Mouse (Mus musculus): Measurements from ENCODE around the gene Ccm2l.

Gene Ccm2l

DNA sequence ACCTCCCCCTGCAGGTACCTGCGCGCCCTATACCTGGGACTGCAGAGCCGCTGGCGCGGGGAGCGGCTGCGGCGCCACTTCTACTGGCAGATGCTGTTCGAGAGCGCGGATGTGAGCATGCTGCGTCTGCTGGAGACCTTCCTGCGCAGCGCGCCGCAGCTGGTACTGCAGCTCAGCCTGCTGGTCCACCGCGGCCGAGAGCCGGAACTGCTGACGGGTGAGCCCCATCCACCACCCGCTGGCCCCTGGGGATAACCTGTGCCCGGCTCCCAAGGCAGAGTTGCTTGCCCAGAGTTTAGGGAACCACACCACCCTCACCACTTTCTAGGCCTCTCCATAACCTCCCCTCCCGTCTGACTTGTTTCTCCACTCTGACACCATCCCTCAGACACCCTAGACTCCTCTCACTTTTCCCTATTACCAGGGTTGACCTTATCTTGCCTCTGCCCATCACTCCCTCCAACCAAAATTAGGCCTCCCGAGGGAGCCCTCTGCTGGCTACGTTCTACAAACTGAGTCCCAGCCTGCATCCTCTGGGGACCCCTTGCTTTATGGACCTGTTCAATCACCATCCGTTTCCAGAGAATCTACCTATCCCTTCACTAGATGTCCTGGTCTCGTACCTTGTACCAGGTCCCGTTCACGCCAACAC lies 12.9 kb upstream of the Ccm2l start:
- in situ Hi-C loops (cut with MseI, MboI) = no loop called here

DNA sequence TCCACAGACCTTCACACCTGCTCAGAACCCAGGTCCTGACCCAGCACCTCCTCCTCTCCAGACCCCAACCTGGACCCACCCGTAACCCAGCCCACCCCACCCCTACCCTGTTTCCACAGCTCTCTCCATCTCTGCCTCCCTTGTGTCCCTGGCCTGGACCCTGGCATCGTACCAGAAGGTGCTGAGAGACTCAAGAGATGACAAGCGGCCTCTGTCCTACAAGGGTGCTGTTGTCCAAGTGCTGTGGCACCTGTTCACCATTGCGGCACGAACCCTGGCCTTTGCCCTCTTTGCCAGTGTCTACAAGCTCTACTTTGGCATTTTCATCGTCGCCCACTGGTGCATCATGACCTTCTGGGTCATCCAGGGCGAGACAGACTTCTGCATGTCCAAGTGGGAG lies 11.9 kb upstream of the Ccm2l start:
- in situ Hi-C loops (cut with MseI, MboI) = no loop called here

DNA sequence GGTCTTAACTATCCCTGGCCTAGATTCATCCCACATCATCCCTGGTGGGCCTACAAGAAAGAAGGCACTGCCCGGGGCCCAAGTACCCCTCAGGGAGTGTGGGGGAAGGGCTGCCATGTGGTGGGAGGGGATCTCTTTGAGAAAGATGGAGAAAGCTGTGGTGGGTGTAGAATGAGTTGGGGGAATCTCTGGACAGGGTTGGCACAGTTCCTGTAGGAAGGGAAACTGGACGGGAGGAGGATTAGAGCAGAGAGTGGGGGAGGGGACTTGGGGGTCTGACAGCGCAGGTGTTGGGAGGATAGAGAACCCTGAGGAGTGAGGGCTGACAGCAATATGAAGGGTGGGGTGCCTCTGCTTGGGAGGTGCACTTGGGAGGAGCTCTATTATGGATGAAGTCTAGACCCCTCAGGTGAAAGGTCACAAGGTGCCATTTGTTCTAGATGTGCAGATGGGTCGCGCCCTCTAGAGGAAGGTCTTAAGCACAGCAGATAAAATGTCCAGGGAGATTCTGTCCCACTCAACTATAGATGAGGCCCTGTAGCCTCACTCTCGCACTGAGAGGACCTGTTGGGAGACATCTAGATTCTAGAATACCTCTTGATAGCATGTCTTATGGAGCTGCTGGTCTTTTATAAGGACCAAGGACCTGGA lies 10.4 kb upstream of the Ccm2l start:
- in situ Hi-C loops (cut with MseI, MboI) = no loop called here

DNA sequence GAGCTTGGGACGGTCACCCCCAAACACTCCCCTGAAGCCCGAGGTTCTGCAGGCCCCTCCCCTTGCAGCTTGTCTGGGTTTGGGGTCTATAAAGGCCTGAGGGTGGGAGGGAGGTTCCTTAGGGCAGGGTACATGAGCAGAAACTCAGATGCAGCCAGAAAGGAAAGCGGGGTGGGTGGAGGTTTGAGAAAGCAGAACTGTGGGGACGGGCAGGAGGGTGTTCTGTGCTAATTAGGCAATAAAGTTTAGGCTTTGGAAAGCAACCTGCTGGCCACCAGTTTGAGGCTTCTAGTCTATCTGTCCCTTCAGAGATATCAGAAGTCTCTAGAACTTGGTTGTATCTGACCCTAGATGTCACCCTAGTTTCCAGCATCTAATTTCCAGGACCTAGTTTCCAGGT lies 7.4 kb upstream of the Ccm2l start:
- in situ Hi-C loops (cut with MseI, MboI) = no loop called here

DNA sequence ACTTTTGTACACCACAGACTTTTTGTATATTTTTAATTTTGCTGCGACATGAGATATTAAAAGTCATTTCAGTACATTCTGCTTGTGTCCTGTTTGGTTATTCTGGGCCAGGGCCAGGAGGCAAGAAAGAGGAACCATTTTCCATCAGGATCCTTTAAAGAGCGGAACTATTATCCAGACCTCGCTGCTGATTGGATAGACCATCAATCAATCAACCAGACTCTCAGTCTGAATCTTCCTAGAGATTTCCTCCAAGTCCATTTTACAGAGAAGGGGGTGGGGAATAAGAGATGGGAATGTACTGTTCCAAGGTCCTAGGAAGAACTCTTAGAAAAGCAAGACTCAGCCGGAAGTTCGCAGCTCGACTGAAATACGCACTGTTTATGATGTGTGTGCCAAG lies 5.5 kb upstream of the Ccm2l start:
- in situ Hi-C loops (cut with MseI, MboI) = no loop called here

DNA sequence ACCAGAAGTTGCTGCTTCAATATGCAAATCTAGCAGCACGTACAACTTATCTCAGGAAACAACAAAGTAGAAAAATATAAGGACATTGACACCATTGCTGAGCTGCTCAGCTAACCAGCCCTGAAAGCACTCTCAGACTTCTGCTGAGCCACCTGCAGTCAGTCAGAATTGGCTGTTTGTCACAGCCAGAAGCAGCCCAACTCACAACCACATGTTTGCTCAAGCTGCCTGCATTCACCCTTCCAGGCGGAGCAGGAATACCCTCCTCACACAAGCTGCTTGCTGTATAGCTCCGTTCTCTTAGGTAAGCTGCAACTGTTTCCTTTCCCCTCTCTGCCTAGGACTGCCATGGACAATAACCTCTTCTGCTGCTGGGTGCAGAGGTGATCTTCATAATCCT lies 2.4 kb upstream of the Ccm2l start:
- in situ Hi-C loops (cut with MseI, MboI) = no loop called here

DNA sequence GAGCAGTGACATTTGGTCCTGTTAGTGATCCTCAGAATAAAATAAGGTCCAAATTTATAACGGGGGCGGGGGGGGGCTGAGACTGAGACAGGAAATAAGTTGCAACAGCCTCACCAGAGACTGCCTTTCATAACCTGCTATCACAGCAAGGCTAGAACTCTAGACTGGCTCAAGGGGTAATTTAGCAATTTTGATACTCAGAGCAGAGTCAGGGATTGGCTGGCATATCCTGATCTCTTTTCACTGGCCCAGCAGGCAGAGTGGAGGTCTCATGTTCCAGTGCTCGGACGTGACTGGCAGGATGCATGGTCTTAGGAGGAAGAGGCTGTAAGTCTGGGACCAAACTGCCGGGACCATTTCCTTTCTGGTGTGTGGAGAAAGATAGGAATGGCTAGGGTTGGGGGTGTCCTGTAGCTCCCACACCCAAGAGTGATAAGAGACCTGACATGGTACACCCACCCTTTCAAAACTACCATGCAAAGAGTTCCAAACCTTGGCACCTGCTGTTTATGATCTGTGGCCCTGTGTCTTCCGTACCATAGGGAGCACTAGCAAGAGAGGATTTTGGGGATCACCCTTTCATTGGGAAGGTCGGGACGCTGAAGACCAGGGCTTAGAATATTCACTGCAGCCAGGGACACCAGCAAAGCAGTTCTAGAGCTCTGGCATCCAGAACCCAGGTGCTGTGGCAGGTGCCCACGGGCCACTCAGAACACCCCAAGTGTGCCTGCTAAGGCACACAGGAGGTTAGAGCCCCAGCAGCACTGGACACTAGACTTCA lies 1.4 kb upstream of the Ccm2l start:
- in situ Hi-C loops (cut with MseI, MboI) = no loop called here

DNA sequence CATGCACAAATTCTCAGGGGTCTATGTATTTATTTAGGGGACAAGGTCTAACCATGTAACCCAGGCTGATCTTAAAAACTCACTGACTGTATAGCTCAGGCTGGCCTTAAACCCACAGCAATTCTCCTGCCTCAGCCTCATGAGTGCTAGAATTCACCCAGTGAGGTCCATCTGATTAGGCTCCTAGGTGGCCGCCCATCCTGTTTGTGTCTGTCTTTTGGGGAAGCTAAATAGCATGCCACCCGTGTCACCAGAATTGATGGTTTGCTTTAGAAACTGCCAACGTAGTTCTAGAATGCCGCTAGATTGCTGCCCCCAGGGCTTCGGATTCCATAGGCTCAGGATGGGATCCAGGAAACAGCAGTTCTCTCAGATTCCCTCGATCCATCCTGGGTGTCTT lies 1.2 kb downstream of the Ccm2l start:
- in situ Hi-C loops (cut with MseI, MboI) = no loop called here

DNA sequence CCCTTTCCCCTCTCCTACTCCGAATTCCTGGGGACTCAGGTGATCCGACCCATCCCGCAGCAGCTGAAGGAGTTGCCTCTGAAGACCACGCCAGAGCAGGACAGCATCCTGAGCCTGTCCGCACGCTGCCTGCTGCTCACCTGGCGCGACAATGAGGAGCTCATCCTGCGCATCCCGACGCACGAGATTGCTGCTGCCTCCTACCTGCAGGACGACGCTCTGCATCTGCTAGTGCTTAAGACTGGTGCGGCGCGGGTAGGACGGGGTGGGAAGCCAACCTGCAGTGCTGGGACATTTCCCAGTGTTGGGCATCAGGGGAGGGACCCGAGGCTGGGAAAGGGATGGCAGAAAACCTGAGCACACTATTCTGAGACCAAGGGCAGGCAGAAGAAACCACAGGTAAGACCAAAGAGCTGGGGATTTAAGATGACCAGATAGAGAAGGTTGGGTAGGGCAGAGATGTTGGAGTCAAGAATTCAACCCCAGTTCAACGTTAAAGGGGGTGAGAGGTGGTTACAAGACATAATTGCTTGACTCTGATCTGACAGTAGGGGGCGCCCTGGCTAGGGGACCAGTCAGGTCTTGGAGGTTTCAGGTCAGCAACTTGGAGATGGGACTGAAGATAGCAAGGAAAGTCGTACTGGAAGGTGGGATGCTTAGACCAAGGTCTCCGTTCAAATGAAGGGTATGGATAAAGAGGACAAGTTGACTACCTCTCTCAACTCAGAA lies 5.2 kb downstream of the Ccm2l start:
- in situ Hi-C loops (cut with MseI, MboI) = no loop called here

DNA sequence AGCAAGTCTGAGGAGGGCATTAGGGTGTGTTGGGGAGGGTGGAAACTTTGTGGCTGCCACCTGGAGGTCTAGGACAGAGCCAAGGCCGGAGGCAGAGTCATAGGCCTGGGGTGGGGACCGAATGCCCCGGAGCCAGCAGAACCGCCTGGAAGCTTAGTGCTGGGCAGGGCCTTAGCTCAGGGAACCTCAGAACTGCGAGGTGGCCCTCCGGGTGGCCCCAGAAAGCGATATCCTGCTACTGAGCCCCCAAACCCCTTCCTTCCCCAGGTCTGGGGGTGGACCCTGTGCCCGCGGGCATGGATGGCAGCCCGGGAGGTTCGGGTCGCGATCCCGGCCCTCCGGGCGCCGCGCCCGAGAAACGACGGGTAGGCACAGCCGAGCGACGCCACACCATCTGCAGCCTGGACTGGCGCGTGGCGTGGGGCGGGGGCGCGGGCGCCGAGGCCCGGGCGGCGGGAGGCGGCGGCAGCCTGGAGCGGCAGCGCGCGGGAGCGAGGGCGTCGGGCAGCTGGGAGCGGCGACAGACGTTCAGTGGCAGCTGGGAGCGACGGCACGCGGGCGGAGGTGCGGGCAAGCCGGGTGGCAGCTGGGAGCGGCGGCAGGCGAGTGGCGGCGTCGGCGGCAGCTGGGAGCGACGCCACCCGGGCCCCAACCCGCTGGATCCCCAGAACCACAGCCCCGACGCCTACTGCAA lies 5.9 kb downstream of the Ccm2l start:
- in situ Hi-C loops (cut with MseI, MboI) = no loop called here

DNA sequence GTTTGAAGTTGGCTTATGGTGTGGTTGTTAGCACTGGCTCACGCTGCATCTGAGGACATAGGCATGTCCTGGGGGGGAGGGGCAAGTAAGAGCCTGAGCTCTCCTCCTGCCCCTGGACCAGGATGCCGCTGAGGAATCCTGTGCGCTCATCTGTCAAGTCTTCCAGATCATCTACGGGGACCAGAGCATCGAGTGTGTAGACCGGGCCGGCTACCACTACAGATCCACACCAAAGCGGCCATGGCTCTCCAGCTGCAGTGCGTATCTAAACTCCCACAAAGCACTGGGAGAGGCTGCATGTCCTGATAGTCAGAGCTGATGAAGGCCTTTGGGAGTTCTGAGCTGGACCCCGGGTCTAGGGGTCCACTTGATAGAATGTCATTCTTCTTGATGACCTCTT lies 8.9 kb downstream of the Ccm2l start:
- in situ Hi-C loops (cut with MseI, MboI) = no loop called here

DNA sequence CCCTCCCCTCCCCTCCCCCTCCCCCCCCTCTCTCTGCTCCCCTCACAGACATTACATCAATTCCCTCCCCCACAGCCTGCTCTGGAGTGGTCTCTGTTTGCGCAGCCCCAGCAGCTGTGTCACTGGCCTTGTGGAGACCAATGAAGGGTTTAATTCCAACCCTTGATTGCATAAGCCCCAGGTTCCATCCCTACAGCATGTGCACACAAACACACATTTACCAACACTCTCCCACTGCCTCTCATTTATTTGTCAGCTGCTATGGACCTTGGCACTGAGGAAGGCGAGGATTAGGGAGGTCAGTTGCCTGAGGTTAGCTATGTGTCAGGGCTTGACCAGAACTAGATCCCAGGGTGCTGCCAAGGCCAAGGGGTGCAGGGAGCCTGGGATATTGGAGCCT lies 10.2 kb downstream of the Ccm2l start:
- in situ Hi-C loops (cut with MseI, MboI) = no loop called here

DNA sequence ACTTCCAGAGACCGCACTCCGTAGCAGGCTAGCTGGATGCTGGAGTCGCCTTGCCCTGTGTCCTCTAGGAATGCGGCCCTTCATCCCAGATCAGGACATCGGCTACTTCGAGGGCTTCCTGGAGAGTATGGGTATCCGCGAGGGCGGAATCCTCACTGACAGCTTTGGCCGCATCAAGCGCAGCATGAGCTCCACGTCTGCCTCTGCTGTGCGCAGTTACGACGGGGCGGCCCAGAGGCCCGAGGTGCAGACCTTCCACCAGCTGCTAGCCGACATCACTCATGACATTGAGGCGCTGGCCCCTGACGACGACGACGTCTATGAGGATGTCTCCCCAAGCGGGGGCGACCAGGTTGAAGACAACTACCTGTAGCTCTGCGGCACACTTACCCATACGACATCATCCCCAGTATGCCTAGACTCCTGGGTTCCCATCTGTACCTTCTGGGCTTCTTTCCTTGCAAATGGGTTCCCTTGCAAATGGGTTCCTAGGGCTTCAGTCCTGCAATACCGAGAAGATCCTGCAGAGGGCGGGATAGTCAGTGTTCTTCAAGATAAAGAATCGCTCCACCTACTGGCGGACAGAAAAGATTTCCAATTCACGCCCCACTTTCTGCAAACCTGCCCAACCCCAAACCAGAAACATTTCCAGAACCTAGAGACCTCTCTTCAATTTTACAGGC lies 15.2 kb downstream of the Ccm2l start:
- in situ Hi-C loops (cut with MseI, MboI) = loop anchor here (10.0 kb wide), 1 partner anchor 54 kb away; no protein-coding TSS in a partner anchor

DNA sequence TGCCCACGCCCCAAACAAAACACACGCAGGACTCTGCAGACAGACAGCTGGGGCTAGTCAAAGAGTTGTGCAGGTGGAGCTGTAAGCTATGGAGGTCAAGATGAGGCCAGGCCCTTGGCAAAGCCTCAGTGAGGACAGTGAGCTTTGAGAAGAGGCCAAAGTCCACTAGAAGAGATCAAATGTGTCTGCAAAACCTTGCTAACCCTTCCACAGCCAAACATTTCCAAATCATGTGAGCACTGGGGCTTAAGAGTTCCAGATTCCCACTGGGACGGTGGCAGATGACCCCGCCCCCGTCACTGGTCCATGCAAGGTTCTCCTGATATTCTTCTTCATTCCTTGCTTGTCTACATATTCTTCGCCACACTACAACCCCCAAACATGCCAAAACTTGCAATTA lies 16.1 kb downstream of the Ccm2l start:
- in situ Hi-C loops (cut with MseI, MboI) = loop anchor here (10.0 kb wide), 1 partner anchor 53 kb away; no protein-coding TSS in a partner anchor

DNA sequence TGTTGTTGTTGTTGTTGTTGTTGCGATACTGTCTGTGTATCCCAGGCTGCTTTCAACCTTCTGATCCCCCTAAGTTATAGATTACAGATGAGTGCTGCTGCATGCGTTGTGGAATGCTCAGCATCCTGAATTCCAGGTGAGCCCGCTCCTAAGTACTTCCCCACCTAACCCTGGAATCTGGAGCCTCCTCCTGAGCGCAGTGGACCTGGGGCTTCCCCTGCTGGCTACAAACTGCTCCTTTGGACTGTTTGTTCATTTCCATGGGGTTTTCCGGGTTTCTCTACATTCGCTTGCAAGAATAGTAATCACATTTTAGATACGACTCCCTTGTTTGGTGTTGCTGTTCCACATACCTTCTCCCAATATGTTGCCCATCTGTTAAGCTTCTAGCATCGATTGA lies 17.5 kb downstream of the Ccm2l start:
- in situ Hi-C loops (cut with MseI, MboI) = loop anchor here (10.0 kb wide), 1 partner anchor 52 kb away; no protein-coding TSS in a partner anchor

DNA sequence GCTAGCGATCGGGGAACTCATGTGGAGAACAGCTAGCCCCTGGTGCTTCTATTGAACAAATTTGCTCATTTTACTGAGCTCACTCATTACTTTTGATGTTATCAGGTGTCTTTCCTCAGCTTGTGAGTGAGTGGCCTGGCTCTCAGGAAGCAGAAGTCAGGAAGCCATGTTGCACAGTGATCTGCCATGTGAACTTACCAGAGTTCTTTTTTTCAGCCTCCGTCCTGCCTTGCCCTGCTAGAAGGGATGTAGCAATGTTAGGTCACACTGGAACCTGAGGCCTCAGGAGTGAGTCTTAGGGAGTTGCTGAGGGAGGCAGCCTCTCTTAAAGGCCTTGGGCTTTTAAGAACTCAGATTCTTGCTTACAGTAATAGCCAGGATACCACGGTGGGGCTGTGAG lies 18.1 kb downstream of the Ccm2l start:
- in situ Hi-C loops (cut with MseI, MboI) = loop anchor here (10.0 kb wide), 1 partner anchor 51 kb away; no protein-coding TSS in a partner anchor

DNA sequence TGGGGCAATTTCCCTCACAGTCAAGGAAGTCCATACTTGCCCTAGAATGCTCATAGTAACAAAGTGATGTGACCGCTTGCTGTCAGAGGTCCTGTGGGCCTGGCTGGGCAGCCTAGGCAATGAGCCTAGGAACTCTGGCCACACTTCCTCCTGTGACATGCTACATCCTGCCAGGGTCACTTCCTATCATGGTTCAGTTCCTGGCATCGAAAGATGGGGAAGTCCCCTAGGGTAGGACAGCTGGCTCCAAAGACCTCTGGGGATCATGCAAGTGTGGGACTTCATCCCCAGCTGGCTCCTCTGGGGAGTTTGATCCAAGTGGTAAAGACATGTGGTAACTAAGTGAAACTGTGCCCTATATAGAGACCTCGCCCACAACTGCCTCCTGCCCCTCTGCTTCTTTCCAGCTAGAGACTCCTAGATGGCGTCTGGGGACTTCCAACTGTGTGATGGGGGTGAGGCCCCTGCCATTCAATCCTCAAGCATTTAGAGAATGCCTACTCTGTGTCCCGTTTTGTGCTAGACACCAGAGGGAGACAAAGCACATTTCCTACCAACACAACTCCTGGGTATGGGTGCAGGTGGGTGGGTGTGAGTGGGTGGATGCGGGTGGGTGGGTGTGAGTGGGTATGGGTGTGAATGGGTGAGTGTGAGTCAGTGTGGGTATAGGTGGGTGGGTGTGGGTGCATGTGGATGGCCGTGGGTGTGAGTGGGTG lies 18.7 kb downstream of the Ccm2l start:
- in situ Hi-C loops (cut with MseI, MboI) = loop anchor here (10.0 kb wide), 1 partner anchor 50 kb away; no protein-coding TSS in a partner anchor

DNA sequence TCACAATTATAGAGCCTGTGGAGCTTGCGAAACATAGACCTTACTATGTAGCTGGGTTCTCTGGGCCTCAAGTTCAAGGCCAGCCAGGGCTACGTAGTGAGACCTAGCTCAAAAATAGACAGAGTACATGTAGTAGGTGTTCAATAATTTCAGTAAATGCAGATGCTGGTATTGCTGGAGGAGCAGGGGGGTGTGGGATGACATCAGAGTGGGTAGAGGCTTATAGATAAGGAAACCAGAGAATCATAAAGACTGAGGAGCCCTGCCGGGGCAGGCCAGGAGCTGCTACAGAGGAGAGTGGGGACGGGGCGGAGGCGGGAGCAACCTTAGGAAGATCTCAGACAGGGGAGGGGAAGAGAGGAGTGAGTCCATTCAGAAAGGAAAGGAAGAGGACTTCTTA lies 19.8 kb downstream of the Ccm2l start:
- in situ Hi-C loops (cut with MseI, MboI) = loop anchor here (10.0 kb wide), 1 partner anchor 49 kb away; no protein-coding TSS in a partner anchor

DNA sequence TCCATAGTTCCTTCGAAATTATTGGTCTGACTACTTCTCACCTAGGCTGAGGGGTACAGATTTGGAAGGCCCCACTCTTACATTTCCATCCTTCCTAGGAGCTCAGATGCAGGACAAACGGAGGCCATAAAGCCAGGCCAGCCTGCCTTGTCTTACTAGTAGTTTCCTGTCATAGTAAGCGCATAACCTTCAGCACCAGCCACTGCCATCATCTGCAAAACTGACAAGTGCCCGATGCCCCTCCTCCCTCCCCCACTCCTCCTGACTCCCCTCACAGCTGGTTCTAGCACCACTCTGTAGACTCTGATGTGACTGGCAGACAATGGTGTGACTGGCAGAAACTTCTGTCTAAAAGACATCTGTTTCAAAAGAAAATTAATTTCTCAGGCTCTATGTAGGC lies 20.4 kb downstream of the Ccm2l start:
- in situ Hi-C loops (cut with MseI, MboI) = loop anchor here (10.0 kb wide), 1 partner anchor 49 kb away; no protein-coding TSS in a partner anchor

DNA sequence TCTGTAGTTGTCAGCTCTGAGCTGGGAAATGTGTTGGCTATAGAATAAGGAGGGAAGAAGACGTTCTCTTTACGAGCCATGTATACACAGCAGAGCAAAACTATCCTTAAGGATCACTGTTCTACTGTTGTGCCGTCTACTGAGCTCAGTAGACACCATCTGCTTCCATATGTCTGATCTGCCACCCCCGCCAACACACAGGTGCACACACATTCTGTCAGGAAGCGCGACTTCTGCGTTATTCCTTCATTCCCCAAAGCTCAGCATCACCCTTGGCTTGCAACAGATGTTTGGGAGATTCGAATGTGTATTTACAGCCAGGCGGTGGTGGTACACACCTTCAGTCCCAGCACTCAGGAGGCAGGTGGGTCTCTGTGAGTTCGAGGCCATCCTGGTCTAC lies 21.3 kb downstream of the Ccm2l start:
- in situ Hi-C loops (cut with MseI, MboI) = loop anchor here (10.0 kb wide), 1 partner anchor 48 kb away; no protein-coding TSS in a partner anchor

Measured in mouse trophoblast stem cell (cell line).